Mouse (Mus musculus) midbrain, embryonic 12.5 days (tissue): ENCODE measurements at regions not wholly inside any gene's neighbourhood (a gene's known extent, or its start where the extent isn't known, plus 50 kb on each side); places are given as distances from the start of the nearest gene placed in this dataset.

Experiments
- ATAC-seq: fragments of 200-750 bp; cut with Nextera tagmentation; 2 replicates; pipeline ENCODE4 v1.8.0; 2017; ENCODE audit warnings: low read depth, moderate TSS enrichment, moderate library complexity; ENCODE audit not compliant: low FRiP score
- H3K27ac ChIP-seq: fragments of 300-500 bp; sonication (generic); replicated peaks from 2 replicates; pipeline ENCODE4 v1.5.1; 2016; ENCODE audit warnings: mild to moderate bottlenecking
- H3K27me3 ChIP-seq: fragments of 300-500 bp; sonication (generic); 2 replicates; pipeline ENCODE4 v1.6.1; 2016; ENCODE audit warnings: mild to moderate bottlenecking
- H3K36me3 ChIP-seq: fragments of 300-500 bp; sonication (generic); 2 replicates; pipeline ENCODE4 v1.6.1; 2016
- H3K4me1 ChIP-seq: fragments of 300-500 bp; sonication (generic); 2 replicates; pipeline ENCODE4 v1.6.1; 2016
- H3K4me2 ChIP-seq: fragments of 300-500 bp; sonication (generic); replicated peaks from 2 replicates; pipeline ENCODE4 v1.6.1; 2016; ENCODE audit warnings: mild to moderate bottlenecking, moderate library complexity
- H3K4me3 ChIP-seq: fragments of 300-500 bp; sonication (generic); 2 replicates; pipeline ENCODE4 v1.5.1; 2016; ENCODE audit warnings: mild to moderate bottlenecking
- H3K9ac ChIP-seq: fragments of 300-500 bp; sonication (generic); replicated peaks from 2 replicates; pipeline ENCODE4 v1.6.1; 2016; ENCODE audit warnings: mild to moderate bottlenecking, moderate library complexity
- H3K9me3 ChIP-seq: fragments of 300-500 bp; sonication (generic); 2 replicates; pipeline ENCODE4 v1.6.1; 2016; ENCODE audit warnings: mild to moderate bottlenecking
- WGBS: fragments of 180-500 bp; shearing (Covaris S2); methylation state at CpG from one replicate; pipeline ENCODE4 v1.1.7; 2016; 5-methylcytosine and 5-hydroxymethylcytosine counted together

DNA sequence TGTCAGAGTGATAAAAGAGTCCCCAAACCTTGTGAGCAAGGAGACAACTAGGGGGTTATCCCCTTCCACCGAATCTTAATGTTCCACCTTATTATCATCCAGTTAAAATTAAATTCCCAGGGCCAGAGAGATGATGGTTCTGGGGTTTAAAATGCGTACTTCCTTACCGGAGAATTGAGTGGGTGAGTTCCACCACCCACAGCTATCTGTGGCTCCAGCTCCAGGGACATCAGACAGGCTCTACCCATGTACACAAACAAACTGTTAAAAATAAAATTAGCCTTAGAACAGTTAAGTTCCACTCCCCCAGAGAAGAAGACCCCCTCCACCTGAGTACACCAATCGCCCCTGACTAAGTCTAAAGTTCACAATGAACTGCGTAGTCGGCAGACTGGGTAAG is 52.0 kb upstream of the Mgat5 start:
- no peak for ATAC-seq
- WGBS: 76% methylated on average over 6 of the region's 6 CpGs
- Histone ChIP-seq H3K4me2 (no peak overlapping the region), H3K27ac (no peak overlapping the region), H3K4me1 (no peaks in the 10 kb centered on the region), H3K4me3 (no peak overlapping the region), H3K27me3 (no peaks in the 10 kb centered on the region), H3K9me3 (no peaks in the 10 kb centered on the region), H3K36me3 (no peaks in the 10 kb centered on the region), H3K9ac (no peak overlapping the region)

DNA sequence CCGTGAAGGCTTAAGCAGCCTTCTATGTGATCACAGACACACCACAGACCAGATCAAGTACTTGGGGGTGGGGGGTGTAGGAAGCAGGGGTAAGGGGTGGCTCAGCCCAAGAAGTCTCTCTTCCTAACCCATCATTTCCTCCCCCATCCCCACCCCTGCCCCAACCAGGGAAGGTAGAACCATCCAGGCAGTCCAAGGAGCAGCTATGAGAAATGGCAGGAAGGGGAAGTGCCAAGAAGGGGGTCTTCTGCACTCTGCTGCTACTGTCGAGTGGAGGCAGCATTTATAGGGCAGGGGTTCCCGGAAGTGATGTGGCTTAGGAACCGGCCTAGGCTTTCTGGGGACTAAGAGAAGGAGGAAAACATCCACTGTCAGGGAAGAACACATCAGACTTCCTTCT is 69.3 kb upstream of the Mgat5 start:
- Histone ChIP-seq H3K4me3 (no peak overlapping the region), H3K9me3 (no peaks in the 10 kb centered on the region), H3K4me1 (no peaks in the 10 kb centered on the region), H3K27ac (no peak overlapping the region), H3K9ac (no peak overlapping the region), H3K27me3 (no peaks in the 10 kb centered on the region), H3K36me3 (no peaks in the 10 kb centered on the region), H3K4me2 (no peak overlapping the region)
- 80% methylated on average over 4 of the region's 4 CpGs for WGBS
- ATAC-seq: no peak

DNA sequence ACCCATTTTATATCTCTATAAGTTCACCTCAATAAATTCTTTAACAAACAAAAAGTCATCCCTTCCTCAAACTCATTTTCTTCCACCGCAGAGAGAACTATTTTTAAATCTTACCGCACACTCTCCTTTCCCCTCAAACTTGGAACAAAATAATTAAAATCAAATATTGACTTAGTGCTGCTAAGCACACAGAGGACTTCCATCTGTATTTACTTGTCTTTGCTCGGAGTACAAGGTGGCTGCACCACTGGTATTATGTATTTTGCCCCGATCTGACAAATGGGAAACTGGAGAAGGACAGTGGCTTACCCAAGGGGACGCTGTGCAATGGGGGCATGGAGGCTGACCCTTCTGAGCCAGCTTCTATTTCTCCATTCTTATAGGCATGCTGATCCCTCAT is 72.9 kb upstream of the Mgat5 start:
- Histone ChIP-seq H3K9ac (no peak overlapping the region), H3K4me3 (no peak overlapping the region), H3K4me1 (no peaks in the 10 kb centered on the region), H3K4me2 (no peak overlapping the region), H3K36me3 (no peaks in the 10 kb centered on the region), H3K9me3 (no peaks in the 10 kb centered on the region), H3K27ac (no peak overlapping the region), H3K27me3 (no peaks in the 10 kb centered on the region)
- no peak for ATAC-seq
- 75% methylated on average over 5 of the region's 5 CpGs for WGBS

DNA sequence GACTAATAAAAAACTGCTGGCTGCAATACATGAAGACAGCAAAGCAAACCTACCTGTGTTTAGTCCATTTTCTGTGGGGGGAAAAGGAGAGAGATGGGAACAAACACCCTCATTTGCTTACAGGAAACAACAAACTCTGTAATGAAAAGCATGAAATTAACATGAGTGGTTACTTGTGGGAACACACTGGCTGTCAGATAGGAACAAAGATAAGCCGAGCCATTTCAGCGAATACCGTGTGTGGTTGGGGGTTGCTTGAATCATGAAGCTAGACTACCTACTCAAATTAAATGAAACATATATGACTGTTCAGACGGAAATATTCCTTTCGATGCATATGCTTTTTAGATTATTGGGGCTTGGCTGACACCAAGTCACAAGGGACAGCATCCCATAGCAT is 80.0 kb upstream of the Mgat5 start:
- no peaks in the 10 kb centered on the region for H3K36me3 ChIP-seq
- H3K9ac ChIP-seq: no peak overlapping the region
- H3K9me3 ChIP-seq: no peaks in the 10 kb centered on the region
- H3K27me3 ChIP-seq: no peaks in the 10 kb centered on the region
- H3K4me3 ChIP-seq: no peak overlapping the region
- H3K4me2 ChIP-seq: no peak overlapping the region
- no peaks in the 10 kb centered on the region for H3K4me1 ChIP-seq
- 88% methylated on average over 5 of the region's 5 CpGs for WGBS
- ATAC-seq: no peak
- H3K27ac ChIP-seq: no peak overlapping the region

DNA sequence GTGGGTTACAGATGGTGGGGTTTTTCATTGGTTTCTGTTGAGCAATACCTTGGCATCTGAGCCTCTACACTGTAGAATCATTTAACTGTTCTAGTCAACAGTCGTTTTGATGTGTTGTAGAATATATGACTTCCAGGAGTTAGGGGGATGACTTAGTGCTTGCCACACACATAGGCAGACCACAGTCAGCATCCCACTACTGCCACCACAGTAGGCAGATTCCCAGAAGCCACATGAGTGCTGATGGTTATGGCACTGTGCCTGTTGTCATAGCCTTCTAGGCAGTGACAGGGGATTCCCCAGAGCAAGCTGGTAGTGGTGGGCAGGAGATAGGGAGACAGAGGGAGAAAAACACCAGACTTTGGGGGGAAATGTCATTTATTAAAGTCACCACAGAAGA is 86.8 kb upstream of the Mgat5 start:
- Histone ChIP-seq H3K27ac (no peak overlapping the region), H3K27me3 (no peaks in the 10 kb centered on the region), H3K4me1 (no peaks in the 10 kb centered on the region), H3K9ac (no peak overlapping the region), H3K4me2 (no peak overlapping the region), H3K9me3 (no peaks in the 10 kb centered on the region), H3K36me3 (no peaks in the 10 kb centered on the region), H3K4me3 (no peak overlapping the region)
- 83% methylated on average over 1 of the region's 1 CpGs for WGBS
- ATAC-seq: no peak

DNA sequence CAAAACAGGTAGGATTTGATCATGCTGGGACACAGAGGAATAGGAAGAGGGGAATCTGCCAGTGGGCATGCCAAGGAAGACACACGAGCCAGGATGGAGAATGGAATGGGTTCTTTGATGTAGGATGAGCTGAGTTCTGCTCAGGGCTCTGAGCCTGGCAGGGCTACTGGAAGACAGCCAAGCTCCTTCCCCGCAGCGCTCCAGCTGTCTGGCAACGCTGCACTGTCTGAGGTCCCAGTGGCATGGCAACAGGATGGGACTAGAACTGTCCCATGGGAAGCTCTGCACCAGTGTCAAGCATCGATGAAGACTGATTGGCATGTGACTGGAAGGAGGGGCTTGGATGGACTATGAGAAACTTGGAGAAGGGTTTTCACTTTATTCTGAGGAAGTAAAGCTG is 97.3 kb upstream of the Mgat5 start:
- WGBS: 75% methylated on average over 5 of the region's 5 CpGs
- 0 out of 2 replicates have a peak, but pooled peaks have one; percentile 34 for ATAC-seq
- Histone ChIP-seq H3K36me3 (no peaks in the 10 kb centered on the region), H3K9me3 (no peaks in the 10 kb centered on the region), H3K4me1 (no peaks in the 10 kb centered on the region), H3K27me3 (no peaks in the 10 kb centered on the region), H3K27ac (no peak overlapping the region), H3K4me3 (no peak overlapping the region), H3K4me2 (no peak overlapping the region), H3K9ac (no peak overlapping the region)

DNA sequence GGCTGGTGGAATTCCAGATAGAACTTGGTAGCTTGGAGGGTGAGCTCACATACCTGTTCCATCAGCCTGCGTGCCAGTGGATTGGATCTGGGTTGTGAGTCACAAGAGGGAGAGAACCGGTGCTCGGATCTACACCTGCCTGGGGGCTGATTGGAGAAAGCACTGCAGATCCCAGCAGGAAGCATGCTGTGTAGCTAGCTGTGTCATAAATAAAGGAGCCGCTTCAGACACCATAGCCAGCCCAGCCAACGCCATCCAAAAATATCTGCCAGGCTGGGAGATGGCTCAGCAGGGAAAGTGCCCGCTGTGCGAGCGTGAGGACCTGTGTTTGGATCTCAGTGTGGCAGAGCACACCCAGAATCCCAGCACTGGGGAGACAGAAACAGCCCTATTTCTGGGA is 99.0 kb upstream of the Mgat5 start:
- Histone ChIP-seq H3K4me3 (no peak overlapping the region), H3K9ac (no peak overlapping the region), H3K27ac (no peak overlapping the region), H3K36me3 (no peaks in the 10 kb centered on the region), H3K4me2 (no peak overlapping the region), H3K27me3 (no peaks in the 10 kb centered on the region), H3K9me3 (no peaks in the 10 kb centered on the region), H3K4me1 (no peaks in the 10 kb centered on the region)
- WGBS: 76% methylated on average over 8 of the region's 8 CpGs
- ATAC-seq: no peak

DNA sequence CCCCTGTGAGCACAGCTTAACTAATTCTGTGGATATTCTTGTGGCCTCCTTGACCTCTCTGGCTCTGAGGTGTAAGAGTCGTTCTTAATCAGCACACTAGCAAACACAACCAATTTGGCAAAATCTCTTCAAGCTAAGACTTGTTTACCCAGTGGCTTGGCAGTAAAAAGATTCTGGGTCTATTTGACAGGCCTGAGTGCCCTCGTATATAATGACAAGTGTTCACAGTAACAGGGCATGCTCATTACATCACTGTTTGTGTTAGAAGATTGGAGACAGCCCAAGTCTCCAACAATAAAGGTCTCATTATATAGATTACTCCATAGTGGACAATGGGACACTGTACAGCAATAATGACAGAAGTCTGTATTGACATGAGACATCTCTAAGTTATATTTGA is 101.2 kb upstream of the Mgat5 start:
- Histone ChIP-seq H3K9ac (no peak overlapping the region), H3K4me2 (no peak overlapping the region), H3K4me3 (no peak overlapping the region), H3K36me3 (no peaks in the 10 kb centered on the region), H3K27ac (no peak overlapping the region), H3K27me3 (no peaks in the 10 kb centered on the region), H3K4me1 (no peaks in the 10 kb centered on the region), H3K9me3 (no peaks in the 10 kb centered on the region)
- ATAC-seq: peak; percentile 39; the same call in 1 of the 2 replicates
- WGBS: 54% methylated on average over 2 of the region's 2 CpGs

DNA sequence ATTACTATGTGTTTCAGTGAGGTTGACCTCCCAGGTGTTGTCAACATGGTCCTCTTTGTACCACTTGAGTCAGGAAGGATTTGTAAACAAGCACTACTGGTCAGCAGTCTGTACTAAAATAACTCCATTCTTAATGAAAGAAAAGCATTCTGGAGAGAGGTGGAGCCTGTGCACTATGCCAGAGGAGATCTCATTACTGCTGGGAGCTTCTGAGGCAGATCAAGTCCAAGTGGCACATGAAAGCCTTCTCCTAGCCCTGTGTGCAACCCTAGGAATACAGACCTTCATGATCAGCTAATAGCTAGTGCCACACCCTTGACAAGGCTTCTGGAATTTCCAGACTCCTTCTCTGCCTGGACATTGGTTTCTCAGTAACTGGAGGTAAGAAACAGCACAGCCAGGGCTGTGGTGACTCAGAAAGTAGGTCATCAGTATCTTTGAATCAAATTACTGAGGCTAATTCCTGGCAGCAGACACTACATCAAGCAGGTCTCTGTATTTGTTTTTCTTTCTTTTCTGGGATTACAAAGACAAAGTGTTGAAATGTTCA is 105.9 kb upstream of the Mgat5 start:
- Histone ChIP-seq H3K36me3 (no peaks in the 10 kb centered on the region), H3K9ac (no peak overlapping the region), H3K9me3 (no peaks in the 10 kb centered on the region), H3K27ac (no peak overlapping the region), H3K4me2 (no peak overlapping the region), H3K4me1 (no peaks in the 10 kb centered on the region), H3K4me3 (no peak overlapping the region), H3K27me3 (no peaks in the 10 kb centered on the region)
- ATAC-seq: no peak

DNA sequence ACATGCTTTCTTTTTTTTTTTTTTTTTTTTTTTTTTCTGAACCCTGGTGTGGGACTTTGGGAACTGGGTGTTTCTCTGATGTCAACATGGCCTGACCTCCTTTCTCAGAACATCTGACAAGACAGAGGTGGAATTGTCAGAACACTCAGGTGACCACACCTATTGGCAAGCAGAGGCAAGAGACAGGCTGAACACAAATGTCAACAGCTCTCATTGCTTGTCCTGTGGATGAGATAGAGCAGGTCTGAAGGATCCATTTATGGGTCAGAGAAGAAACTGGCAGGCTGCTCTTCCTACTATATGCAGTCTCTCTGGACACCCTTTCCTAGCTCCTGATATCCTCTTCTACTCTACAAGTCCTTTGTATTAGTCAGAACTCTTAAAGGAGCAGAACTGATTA is 117.2 kb upstream of the Mgat5 start:
- no peak for ATAC-seq
- H3K27me3 ChIP-seq: no peaks in the 10 kb centered on the region
- H3K4me3 ChIP-seq: no peak overlapping the region
- no peaks in the 10 kb centered on the region for H3K36me3 ChIP-seq
- H3K9me3 ChIP-seq: no peaks in the 10 kb centered on the region
- no peak overlapping the region for H3K4me2 ChIP-seq
- no peaks in the 10 kb centered on the region for H3K4me1 ChIP-seq
- no peak overlapping the region for H3K27ac ChIP-seq
- H3K9ac ChIP-seq: no peak overlapping the region

DNA sequence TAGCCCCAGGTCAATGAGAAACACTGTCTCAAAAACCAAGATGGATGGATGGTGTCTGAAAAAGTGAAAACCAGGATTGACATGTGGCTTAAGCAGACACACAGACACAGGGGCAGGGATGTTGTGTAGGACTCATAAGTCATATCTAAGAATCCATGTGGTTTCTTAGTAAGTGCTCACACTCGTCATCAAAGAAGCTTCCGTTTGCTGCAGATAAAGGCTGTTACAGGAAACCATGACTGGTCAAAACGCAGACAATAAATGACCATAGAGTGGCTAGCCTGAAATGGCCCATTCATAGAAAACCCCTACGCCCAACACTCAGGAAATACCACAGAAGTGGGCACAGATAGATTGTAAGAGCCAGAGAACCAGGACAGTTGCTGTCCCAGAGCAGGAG is 118.8 kb upstream of the Mgat5 start:
- Histone ChIP-seq H3K9me3 (no peaks in the 10 kb centered on the region), H3K27me3 (no peaks in the 10 kb centered on the region), H3K9ac (no peak overlapping the region), H3K27ac (no peak overlapping the region), H3K4me2 (no peak overlapping the region), H3K36me3 (no peaks in the 10 kb centered on the region), H3K4me1 (no peaks in the 10 kb centered on the region), H3K4me3 (no peak overlapping the region)
- no peak for ATAC-seq
- WGBS: 88% methylated on average over 4 of the region's 4 CpGs

DNA sequence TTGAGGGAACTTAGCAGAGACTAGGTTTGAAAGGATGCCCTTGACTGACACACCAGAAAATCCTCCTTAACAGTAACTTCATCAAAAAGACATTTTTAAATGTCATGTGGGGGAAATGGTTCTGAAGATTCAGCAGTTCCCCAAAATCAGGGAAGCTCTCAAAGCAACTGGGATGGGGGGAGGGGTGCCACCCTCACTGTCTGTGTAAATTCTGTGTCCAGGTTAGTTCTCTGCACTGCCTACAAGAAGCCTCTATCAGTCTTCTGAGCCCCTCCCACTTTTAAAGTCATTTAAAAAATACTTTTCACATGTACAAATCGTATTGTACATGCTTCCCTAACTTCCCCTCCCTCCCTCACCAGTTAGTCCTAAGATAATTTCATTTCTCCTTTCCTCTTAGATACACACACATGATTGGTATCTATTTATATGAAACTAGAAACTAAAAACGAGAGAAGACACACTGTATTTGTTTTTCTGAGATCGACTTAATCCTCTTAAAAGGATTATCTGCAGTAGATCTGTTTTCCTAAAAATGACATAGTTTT is 121.0 kb upstream of the Mgat5 start:
- H3K27me3 ChIP-seq: no peaks in the 10 kb centered on the region
- no peak overlapping the region for H3K4me2 ChIP-seq
- H3K4me1 ChIP-seq: no peaks in the 10 kb centered on the region
- ATAC-seq: no peak
- H3K4me3 ChIP-seq: no peak overlapping the region
- WGBS: 70% methylated on average over 3 of the region's 3 CpGs
- H3K27ac ChIP-seq: no peak overlapping the region
- no peaks in the 10 kb centered on the region for H3K36me3 ChIP-seq
- H3K9me3 ChIP-seq: no peaks in the 10 kb centered on the region
- H3K9ac ChIP-seq: no peak overlapping the region

DNA sequence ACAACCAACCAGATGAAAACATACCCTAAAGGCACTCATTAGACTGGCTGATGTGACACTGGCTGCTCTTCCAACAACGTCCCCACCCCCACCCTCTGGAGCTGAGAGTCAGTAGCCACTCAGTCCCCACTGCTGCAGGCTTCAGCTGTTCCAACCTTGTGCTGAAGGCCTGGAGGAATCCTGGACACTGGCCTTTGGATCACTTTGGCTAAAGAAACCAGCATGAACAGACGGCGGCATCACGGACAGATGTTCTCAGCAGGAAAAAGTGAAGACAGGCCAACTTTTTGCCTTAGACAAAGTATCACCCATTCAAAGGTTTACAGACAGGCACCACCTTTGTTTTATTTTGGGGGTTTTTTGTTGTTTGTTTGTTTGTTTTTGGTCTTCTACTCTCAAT is 125.8 kb upstream of the Mgat5 start:
- ATAC-seq: no peak

More for the DNA sequence above, 125.8 kb upstream of the Mgat5 start:
- WGBS: 75% methylated on average over 4 of the region's 4 CpGs
- no peaks in the 10 kb centered on the region for H3K36me3 ChIP-seq
- no peaks in the 10 kb centered on the region for H3K9me3 ChIP-seq
- H3K27me3 ChIP-seq: no peaks in the 10 kb centered on the region
- no peak overlapping the region for H3K4me2 ChIP-seq
- no peak overlapping the region for H3K4me3 ChIP-seq
- no peaks in the 10 kb centered on the region for H3K4me1 ChIP-seq
- no peak overlapping the region for H3K27ac ChIP-seq
- no peak overlapping the region for H3K9ac ChIP-seq
